Mouse (Mus musculus) limb, embryonic 10.5 days (tissue): Measurements from ENCODE around the gene Lfng. TPM values are rescaled to one million over a fixed set of nuclear protein-coding genes. Genes with fewer than 3 reads are reported as not detected.

Source experiments
- DNase-seq: peaks from one replicate; pipeline ENCODE4 v3.0.0-alpha.2; 2017; ENCODE audit warnings: low spot score
- H3K27ac ChIP-seq: fragments of 300-500 bp; sonication (generic); 2 replicates; pipeline ENCODE4 v1.5.1; 2016; ENCODE audit warnings: mild to moderate bottlenecking
- H3K27me3 ChIP-seq: fragments of 300-500 bp; sonication (generic); 2 replicates; pipeline ENCODE4 v1.6.1; 2016; ENCODE audit warnings: low read depth, mild to moderate bottlenecking; ENCODE audit not compliant: poor library complexity, severe bottlenecking
- H3K36me3 ChIP-seq: fragments of 300-500 bp; sonication (generic); 2 replicates; pipeline ENCODE4 v1.6.1; 2016; ENCODE audit warnings: mild to moderate bottlenecking, moderate library complexity
- H3K4me1 ChIP-seq: fragments of 300-500 bp; sonication (generic); 2 replicates; pipeline ENCODE4 v1.6.1; 2016
- H3K4me3 ChIP-seq: fragments of 300-500 bp; sonication (generic); 2 replicates; pipeline ENCODE4 v1.5.1; 2016; ENCODE audit warnings: mild to moderate bottlenecking, moderate library complexity
- H3K9me3 ChIP-seq: fragments of 300-500 bp; sonication (generic); replicated peaks from 2 replicates; pipeline ENCODE4 v1.6.1; 2016; ENCODE audit warnings: mild to moderate bottlenecking
- WGBS: fragments of 180-500 bp; shearing (Covaris S2); methylation state at CpG from one replicate; pipeline ENCODE4 v1.1.7; 2016; 5-methylcytosine and 5-hydroxymethylcytosine counted together
- polyA plus RNA-seq: library from polyadenylated mRNA; unstranded; fragments of >200 nt; fragmentation: Nextera tagmentation; extraction: Ambion mirVana; gene quantifications from 2 replicates; pipeline ENCODE4 v1.2.1, GENCODE M21; 2016

Gene Lfng
- polyA plus RNA-seq, result 4.3 and 5.8 TPM in 2 replicates

DNA sequence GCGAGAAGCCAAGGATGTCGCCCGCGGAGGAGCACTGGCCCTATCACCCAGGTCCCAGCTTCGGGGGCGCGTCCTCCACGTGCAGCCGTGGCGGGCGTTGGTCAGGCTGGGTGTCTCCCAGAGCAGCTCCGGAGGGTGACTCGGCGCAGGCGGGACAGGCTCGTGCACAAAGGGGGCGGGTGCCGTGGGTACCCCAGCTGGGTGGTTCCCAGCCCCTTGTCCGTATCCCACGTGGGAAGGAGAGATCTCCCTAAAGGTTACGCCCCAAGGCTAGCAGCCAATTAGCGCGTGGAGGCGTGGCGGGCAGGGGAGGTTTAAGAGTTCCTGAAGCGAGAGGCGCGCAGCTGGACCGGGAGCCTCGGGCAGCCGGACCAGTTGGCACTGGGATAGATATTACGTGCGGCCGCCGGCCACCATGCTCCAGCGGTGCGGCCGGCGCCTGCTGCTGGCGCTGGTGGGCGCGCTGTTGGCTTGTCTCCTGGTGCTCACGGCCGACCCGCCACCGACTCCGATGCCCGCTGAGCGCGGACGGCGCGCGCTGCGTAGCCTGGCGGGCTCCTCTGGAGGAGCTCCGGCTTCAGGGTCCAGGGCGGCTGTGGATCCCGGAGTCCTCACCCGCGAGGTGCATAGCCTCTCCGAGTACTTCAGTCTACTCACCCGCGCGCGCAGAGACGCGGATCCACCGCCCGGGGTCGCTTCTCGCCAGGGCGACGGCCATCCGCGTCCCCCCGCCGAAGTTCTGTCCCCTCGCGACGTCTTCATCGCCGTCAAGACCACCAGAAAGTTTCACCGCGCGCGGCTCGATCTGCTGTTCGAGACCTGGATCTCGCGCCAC lies at the start of gene Lfng:
Gene Lfng (plus strand): TSS at position 320 of the 835 bp plus-strand sequence.
- Histone ChIP-seq H3K4me3 (peak within 1 kb of the TSS; percentile 60), H3K36me3 (no peaks in the 10 kb centered on the region), H3K27me3 (peaks cover 83% of the 10 kb centered on the region), H3K27ac (peak within 1 kb of the TSS; percentile 75), H3K9me3 (no peaks in the 10 kb centered on the region), H3K4me1 (peaks cover 78% of the 10 kb centered on the region)
- peak; percentile 89 for DNase-seq
- WGBS, result under 1% methylated on average over 91 of the region's 91 CpGs

DNA sequence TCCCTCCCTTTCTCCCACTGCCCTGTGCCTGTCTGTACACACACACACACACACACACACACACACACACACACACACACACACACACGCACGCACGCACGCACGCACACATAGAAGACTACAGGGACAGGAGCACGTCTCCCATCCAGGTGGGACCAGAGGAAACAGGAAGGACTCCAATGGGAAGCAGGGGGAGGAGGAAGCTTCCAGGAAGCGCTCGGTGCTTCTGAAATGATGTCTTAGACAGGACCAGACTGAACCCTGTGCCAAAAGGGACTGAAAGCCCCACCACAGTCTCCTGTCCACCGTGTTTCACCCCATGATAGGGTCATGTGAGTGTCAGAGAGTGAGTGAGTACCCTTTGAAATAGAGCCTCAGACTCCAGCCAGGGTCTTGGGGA lies 44.5 kb upstream of the Lfng start:
- H3K4me1 ChIP-seq, result peaks cover 45% of the 10 kb centered on the region
- 78% methylated on average over 9 of the region's 9 CpGs for WGBS
- H3K27me3 ChIP-seq, result 0 out of 2 replicates have a peak, but pooled peaks cover 4% of the 10 kb centered on the region
- H3K27ac ChIP-seq, result no peak overlapping the region; the same call in 1 of the 2 replicates
- H3K9me3 ChIP-seq, result no peaks in the 10 kb centered on the region
- H3K36me3 ChIP-seq, result no peaks in the 10 kb centered on the region
- no peak for DNase-seq
- no peak overlapping the region for H3K4me3 ChIP-seq

DNA sequence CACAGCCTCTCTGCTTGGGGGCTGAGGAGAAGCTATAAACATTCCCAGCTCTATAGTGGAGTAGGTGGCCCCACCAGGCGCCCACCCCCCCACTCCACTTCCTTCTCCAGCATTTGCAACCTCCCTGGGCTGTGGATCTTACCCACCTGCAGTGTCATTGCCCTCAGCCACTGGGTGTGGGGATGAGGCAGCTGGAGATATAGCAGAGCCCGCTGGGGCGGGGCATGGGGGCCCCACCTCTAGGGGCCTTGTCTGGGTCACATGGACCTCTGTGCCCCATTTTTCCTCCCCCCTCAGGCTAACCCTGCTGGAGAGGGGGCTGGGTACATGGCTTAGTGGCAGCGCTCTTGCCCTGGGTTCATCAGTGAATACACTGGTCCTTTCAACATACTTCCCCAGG lies 42.2 kb upstream of the Lfng start, which contains the start of gene Grifin:
Gene Grifin (minus strand): TSS at position 176 of the 400 bp plus-strand sequence.
- Histone ChIP-seq H3K4me3 (no peak within 1 kb of the TSS), H3K27ac (0 out of 2 replicates have a peak within 1 kb of the TSS, but pooled peaks have one; percentile 28)
- 79% methylated on average over 4 of the region's 4 CpGs for WGBS

DNA sequence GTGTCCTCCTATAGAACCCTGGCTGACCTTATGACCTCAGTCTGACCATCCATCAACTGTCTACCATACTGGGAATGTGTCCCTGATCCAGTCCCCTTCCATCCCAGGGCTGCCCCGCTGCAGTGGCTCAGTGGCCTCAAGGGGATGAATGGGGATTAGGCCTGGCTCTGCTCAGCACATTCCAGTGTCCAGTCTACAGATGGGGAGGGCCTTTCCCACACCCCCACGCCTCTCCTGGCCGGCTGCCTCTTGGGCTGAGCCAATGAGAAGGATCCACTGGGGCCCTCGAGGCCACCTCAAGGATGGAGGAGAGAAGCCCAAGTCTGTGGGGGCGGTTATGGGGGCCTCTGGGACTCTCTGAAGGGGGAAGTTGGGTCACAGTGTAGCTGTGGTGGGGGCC lies 41.7 kb upstream of the Lfng start:
- H3K27ac ChIP-seq, result no peak overlapping the region
- peaks cover 56% of the 10 kb centered on the region for H3K4me1 ChIP-seq

More for the DNA sequence above, 42.2 kb upstream of the Lfng start, which contains the start of gene Grifin:
- no peak for DNase-seq
- H3K4me1 ChIP-seq, result peaks cover 56% of the 10 kb centered on the region
- H3K9me3 ChIP-seq, result no peaks in the 10 kb centered on the region
- no peaks in the 10 kb centered on the region for H3K36me3 ChIP-seq
- H3K27me3 ChIP-seq, result 0 out of 2 replicates have a peak, but pooled peaks cover 4% of the 10 kb centered on the region

DNA sequence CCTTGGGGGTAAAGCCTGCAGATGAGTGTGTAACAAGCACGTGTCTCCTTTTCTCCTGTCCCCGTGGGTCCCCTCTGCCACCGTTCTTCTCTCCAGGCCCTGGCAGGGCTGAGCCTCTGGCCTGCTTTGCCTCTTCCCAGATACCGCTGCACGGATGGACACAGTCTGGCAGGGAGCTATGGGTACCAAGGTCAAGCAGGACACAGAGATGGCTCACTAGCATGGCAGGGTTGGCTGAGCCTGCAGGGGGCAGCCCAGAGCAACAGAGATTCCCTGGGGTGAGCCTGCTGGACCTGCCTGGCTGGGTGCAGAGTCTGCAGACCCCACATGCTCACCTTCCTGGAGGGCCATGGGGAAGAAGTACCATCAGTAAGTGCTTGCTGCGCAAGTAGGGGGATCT lies 41.3 kb upstream of the Lfng start:
- WGBS, result 78% methylated on average over 6 of the region's 6 CpGs
- Histone ChIP-seq H3K36me3 (no peaks in the 10 kb centered on the region), H3K9me3 (no peaks in the 10 kb centered on the region), H3K27ac (0 out of 2 replicates have a peak overlapping the region, but pooled peaks have one; percentile 28), H3K4me3 (no peak overlapping the region), H3K27me3 (0 out of 2 replicates have a peak, but pooled peaks cover 4% of the 10 kb centered on the region), H3K4me1 (peaks cover 56% of the 10 kb centered on the region)
- DNase-seq, result no peak

More for the DNA sequence above, 41.7 kb upstream of the Lfng start:
- 0 out of 2 replicates have a peak, but pooled peaks cover 4% of the 10 kb centered on the region for H3K27me3 ChIP-seq
- no peaks in the 10 kb centered on the region for H3K9me3 ChIP-seq
- WGBS, result 56% methylated on average over 5 of the region's 5 CpGs
- H3K4me3 ChIP-seq, result no peak overlapping the region
- no peaks in the 10 kb centered on the region for H3K36me3 ChIP-seq
- DNase-seq, result no peak

DNA sequence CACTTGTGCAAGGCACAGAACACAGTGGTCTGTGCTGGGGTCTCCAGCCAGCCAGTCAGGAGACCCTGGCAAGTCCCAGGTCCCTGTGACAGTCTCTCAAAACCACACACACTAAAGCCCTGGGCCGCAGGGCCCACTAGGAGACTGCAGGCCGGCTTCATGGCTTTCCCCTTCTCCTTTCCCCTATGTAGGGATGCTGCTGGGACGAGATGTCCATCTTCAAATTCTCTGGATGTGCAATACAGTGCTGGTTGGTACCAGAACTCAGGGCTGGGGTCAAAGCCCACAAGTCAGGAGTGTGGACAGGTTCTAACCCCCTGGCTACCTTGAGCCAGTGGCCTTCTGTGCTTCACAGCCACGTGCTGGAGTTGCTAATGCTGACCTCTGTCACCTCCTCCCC lies 40.8 kb upstream of the Lfng start:
- Histone ChIP-seq H3K36me3 (no peaks in the 10 kb centered on the region), H3K4me1 (peaks cover 56% of the 10 kb centered on the region), H3K27me3 (0 out of 2 replicates have a peak, but pooled peaks cover 4% of the 10 kb centered on the region), H3K9me3 (no peaks in the 10 kb centered on the region), H3K27ac (0 out of 2 replicates have a peak overlapping the region, but pooled peaks have one; percentile 28), H3K4me3 (no peak overlapping the region)
- no peak for DNase-seq
- WGBS, result 58% methylated on average over 4 of the region's 4 CpGs

DNA sequence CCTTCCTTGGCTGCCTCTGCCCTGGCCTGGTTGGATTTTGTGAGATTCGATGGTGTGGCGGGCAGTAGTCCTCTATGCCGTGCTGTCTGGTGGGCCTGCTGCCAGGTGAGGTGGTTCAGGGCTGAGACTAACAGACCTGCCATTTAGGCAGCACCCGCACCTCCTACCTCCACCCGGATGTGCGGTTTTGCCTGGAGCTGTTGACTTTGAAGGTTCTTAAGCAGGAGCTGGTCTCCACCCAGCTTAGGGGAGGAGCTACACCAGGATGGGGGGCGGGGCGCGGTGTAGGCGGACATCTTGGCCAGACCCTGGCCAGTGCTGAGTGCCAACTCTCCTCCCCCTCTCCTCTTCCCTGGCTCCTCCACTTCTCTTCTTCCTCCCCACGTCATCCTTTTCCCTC lies 39.8 kb upstream of the Lfng start:
- Histone ChIP-seq H3K27ac (peak overlapping the region; percentile 22), H3K4me3 (no peak overlapping the region), H3K9me3 (no peaks in the 10 kb centered on the region), H3K36me3 (no peaks in the 10 kb centered on the region), H3K27me3 (0 out of 2 replicates have a peak, but pooled peaks cover 8% of the 10 kb centered on the region), H3K4me1 (peaks cover 55% of the 10 kb centered on the region)
- no peak for DNase-seq
- 55% methylated on average over 11 of the region's 11 CpGs for WGBS

DNA sequence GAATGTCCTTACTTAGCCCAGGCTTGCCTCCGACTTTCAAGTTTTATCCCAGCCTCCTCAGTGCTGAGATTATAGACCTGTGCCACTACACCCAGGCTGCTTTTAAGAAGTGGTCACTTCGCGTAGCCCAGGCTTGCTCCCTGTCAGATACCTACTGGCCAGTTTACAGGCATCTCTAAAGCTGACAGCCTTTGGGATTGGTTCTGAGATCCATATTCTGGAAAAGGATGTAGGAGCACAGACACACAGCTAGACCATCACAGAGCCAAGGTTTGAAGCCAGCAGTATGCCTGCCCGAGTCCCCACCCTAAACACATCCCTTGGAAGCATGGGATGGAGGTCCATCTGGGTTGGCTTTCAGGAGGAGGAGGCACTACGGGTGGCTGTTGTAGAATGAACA lies 39.4 kb upstream of the Lfng start:
- H3K4me3 ChIP-seq, result no peak overlapping the region
- H3K27ac ChIP-seq, result peak overlapping the region; percentile 22
- WGBS, result 92% methylated on average over 5 of the region's 5 CpGs
- H3K9me3 ChIP-seq, result no peaks in the 10 kb centered on the region
- no peaks in the 10 kb centered on the region for H3K36me3 ChIP-seq
- H3K4me1 ChIP-seq, result peaks cover 51% of the 10 kb centered on the region
- DNase-seq, result no peak
- H3K27me3 ChIP-seq, result 0 out of 2 replicates have a peak, but pooled peaks cover 8% of the 10 kb centered on the region

DNA sequence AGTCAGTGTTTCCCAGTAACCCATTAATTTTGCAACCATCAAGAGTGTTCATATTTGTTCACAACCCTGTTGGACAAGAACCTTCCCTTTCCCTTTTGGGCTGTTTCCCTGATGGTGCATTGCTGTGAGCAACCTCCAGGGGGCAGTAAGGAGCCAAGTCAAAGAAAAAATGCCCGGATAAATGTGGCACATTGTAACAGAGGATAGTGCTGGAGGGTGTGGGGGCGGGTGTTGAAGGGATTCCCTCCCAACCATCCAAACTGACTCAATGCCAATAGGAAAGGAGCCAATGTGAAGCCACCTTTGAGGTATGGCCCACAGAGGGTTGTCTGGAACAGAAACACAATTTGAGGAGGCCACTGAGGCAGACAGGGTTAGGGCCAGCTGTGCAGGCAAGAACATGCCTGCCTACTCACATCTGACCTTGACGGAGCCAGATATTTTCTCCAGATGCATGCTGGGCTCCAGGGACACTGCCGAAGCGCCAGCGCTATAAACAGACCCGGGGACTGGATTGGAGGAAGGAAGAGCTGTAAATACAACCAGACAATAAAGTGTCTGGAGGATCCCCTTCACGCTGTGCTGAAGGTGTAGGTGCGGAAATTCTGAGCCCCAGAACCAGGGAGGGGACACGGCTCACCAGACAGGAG lies 38.7 kb upstream of the Lfng start:
- 43% methylated on average over 10 of the region's 10 CpGs for WGBS
- Histone ChIP-seq H3K27me3 (0 out of 2 replicates have a peak, but pooled peaks cover 8% of the 10 kb centered on the region), H3K4me3 (0 out of 2 replicates have a peak overlapping the region, but pooled peaks have one; percentile 10), H3K36me3 (no peaks in the 10 kb centered on the region), H3K27ac (0 out of 2 replicates have a peak overlapping the region, but pooled peaks have one; percentile 53), H3K9me3 (no peaks in the 10 kb centered on the region), H3K4me1 (peaks cover 44% of the 10 kb centered on the region)
- peak; percentile 77 for DNase-seq

DNA sequence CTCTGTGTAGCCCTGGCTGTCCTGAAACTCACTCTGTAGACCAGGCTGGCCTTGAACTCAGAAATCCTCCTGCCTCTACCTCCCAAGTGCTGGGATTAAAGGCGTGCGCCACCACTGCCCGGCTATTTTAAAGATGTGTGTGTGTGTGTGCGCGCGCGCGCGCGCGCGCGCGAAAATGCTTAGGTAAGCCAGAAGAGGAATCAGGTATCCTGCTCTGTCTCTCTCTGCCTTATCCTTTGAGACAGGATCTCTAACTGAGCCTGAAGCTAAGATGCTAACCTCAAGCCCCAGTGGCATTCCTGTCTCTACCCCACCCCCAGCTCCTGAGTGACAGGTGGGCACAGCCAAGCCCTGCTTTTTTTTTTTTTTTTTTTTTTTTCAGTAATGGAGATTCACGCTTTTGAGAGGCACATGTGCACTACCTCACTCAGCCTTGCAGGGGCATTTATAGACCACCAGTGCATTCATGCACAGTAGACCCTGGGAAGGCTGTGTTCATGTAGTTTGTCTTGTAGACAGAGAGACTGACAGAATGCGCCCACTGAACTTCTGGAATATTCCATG lies 38.0 kb upstream of the Lfng start:
- Histone ChIP-seq H3K4me1 (peaks cover 39% of the 10 kb centered on the region), H3K36me3 (no peaks in the 10 kb centered on the region), H3K9me3 (no peaks in the 10 kb centered on the region), H3K4me3 (no peak overlapping the region), H3K27me3 (0 out of 2 replicates have a peak, but pooled peaks cover 6% of the 10 kb centered on the region), H3K27ac (no peak overlapping the region)
- 82% methylated on average over 16 of the region's 16 CpGs for WGBS
- no peak for DNase-seq

DNA sequence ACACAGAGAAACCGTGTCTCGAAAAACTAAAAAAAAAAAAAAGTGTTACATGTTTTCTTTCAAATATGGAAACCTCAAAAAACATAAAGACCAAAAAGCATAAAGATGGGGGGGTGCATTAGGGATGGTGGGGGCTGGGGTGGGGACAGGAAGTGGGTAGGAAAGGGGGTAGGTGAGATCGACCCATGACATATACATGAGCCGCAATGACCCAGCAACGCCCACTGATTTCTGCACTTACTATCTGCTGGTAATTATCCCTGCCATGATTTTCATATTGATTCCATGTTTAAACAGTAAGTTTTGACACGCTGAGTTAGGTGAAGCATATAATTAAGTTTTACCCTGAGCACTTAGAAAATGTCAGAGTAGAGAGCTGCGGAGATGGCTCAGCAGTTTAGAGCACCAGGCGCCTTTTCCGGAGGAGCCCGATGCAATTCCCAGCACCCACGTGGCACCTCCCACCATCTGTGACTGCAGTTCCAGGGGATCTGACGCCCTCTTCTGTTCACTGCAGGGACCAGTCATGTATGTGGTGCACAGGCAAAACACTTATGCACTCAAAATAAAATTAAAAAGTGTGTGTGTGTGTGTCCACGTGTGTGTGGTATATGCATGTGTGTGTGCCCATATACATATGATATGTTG lies 36.8 kb upstream of the Lfng start:
- Histone ChIP-seq H3K9me3 (no peaks in the 10 kb centered on the region), H3K4me3 (no peak overlapping the region), H3K36me3 (no peaks in the 10 kb centered on the region), H3K27ac (no peak overlapping the region), H3K27me3 (0 out of 2 replicates have a peak, but pooled peaks cover 4% of the 10 kb centered on the region), H3K4me1 (peaks cover 34% of the 10 kb centered on the region)
- 92% methylated on average over 13 of the region's 13 CpGs for WGBS
- DNase-seq, result no peak

DNA sequence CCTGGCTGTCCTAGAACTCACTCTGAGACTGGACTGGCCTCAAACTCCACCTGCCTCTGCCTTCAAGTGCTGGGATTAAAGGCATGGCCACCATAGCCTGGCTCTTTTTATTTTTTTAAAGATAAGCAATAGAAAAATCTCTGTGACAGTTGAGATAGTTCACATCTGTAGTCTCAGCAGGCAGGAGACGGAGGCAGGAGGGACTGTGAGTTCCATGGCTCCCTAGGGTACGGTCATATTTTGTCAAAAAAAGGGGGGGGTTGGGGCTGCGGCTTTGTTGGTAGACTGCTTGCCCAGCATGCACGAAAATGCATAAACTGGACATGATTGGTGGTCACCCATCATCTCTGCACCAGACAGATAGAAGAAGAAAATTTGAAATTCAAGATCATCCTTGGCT lies 35.9 kb upstream of the Lfng start:
- Histone ChIP-seq H3K27me3 (0 out of 2 replicates have a peak, but pooled peaks cover 4% of the 10 kb centered on the region), H3K9me3 (no peaks in the 10 kb centered on the region), H3K4me3 (no peak overlapping the region), H3K36me3 (no peaks in the 10 kb centered on the region), H3K27ac (no peak overlapping the region), H3K4me1 (peaks cover 28% of the 10 kb centered on the region)
- DNase-seq, result no peak
- 89% methylated on average over 4 of the region's 4 CpGs for WGBS
